Mouse (Mus musculus) gastrocnemius, postnatal 25 days (tissue): ENCODE measurements around the gene Eid3. TPM values are rescaled to one million over a fixed set of nuclear protein-coding genes. Genes with fewer than 3 reads are reported as not detected.

Experiments used
- DNase-seq: peaks from one replicate; pipeline ENCODE4 v3.0.0; 2022
- long read RNA-seq, 2 experiments: library from polyadenylated mRNA; stranded (forward); transcript quantifications; one replicate each; pipeline ENCODE4 v2.0.0; 2021
- total RNA-seq, 2 experiments: library from RNA; stranded (reverse); gene quantifications; 1 replicate in 1 of 2; 2 replicates in 1 of 2; pipeline ENCODE4 v1.2.3; 2021

Eid3 gene
- total RNA-seq: 1 to 10 TPM in 1 of 2 experiments, under 1 TPM in 1; 0.97 to 1.4 TPM
- long read RNA-seq, experiment 1: 0 reads
- long read RNA-seq, experiment 2: 0 reads

DNA sequence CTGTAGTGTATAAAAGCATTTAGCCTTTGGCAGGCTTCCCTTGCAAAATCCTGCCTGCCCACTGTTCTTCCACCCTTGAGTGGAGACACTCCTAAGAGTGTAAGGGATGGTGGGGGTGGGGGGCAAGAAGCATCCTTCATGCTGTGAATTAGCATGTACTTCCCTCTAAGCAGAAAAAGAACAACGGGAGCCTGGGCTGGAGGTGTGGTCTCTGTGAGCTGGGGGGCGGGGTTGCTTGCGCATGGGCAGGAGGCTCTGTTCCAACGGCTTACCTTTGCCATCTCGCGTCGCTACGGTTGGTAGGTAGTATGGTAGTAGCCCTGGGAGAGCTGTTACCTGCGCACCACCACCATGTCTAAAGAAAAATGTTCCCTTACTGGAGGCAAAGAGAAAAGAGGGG is at the start of gene Eid3:
TSS of gene Eid3 (plus strand) at position 271 of the 400 bp plus-strand sequence.
- no peak for DNase-seq

DNA sequence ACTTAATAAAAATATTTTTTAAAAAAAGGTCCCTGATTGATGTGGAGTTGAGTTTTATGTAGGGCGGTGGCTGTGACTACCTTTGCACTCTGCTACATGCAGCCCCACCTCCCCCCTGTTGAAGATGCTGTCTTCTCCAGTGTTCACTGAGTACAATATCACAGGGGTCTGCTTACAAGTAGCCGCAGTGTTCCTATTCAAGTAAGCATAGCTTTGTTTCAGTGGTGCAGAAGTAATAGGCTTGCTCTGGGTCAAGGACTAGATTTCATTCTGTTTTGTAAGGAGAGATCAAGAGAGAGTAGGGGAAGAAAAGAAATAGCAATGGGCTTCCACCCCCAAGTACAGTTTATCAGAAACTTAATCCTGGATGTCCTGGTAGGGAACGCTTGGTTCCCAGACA is 48.9 kb upstream of the Eid3 start:
- DNase-seq: no peak

DNA sequence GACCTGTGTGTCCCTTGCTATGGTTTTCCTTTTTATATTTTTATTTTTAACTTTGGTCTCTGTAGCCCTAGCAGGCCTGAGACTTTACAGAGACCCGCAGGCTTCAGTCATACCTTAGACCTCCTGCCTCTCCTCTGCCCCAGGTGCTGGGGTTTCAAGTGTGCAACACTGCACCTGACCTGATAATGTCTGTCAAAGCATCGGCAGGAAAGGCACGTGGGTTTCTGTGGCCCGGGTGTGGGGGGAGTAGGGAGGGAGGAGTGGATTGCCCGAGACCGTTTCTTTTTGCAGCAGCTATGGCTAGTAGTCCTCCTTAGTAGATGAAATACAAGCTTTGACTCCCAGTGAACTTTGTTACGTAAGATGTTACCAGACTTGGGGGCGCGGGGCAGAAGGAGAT is 48.5 kb upstream of the Eid3 start:
- DNase-seq: no peak

DNA sequence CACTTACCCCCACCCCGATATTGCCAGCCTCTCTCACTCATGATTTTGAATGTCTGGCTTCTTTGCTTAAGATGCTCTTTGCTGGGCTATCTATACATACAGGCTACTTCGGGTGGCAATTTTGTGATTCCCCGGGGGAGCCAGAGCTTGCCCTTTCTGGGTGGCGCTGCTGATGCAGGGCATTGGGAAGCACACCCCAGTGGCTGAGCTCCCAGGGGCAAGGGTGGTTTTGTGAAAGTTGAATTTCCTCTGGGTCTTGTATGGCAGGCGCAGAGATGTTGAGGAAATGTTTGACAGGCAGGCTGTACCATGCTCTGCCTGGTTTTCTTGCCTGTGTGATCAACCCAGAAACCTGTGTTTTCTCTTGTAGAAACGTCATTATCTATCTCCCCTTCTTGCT is 47.8 kb upstream of the Eid3 start:
- DNase-seq: no peak

DNA sequence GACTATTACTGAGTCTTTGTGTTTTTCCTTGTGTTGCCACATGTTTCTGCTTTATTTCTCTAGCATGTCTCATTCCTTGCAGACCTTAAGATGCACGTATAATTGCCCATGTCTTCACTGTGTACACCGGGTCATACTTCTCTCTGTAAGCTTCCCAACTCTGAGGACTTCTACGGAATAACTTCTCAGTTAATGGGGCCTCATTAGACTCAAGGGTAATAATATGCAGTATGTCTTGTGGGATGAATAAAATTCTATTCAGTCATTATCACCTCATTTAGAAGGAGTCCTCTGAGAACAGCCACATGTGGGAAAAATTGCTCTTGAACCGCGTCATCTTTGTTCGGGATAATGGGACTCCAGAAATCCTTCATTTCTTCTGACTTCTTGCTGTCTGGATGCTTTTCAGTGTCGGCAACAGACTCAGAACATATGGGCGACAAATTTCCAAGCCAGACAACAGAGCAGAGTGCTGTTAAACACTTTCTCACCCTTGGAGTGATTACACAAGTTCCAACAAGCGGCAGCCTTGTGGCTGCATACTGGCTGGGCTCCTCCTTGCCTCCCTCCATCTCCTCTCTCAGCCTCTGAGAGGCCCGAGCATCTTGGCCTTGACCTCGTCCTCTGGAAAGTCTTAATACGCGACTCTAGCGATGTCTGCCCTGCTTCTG is 43.2 kb upstream of the Eid3 start:
- DNase-seq: no peak

DNA sequence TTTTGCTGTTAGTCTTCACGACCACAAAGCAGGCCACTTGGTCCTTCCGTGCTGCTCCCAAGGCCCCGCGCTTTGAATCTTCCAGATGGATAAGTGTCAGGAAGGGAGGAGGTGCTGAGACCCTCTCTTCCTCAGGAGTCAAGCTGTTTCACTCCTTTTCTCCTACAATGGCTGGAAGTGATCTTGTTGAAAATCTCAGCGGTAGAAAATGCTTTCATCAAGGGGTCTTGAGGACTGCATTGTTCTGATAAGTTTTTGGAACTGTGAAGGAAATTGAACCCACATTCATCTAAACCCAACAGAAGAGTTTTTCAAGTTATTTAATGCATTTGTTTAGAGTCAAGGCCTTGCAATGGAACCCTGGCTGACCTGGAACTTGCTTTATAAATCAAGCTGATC is 42.6 kb upstream of the Eid3 start:
- DNase-seq: no peak

DNA sequence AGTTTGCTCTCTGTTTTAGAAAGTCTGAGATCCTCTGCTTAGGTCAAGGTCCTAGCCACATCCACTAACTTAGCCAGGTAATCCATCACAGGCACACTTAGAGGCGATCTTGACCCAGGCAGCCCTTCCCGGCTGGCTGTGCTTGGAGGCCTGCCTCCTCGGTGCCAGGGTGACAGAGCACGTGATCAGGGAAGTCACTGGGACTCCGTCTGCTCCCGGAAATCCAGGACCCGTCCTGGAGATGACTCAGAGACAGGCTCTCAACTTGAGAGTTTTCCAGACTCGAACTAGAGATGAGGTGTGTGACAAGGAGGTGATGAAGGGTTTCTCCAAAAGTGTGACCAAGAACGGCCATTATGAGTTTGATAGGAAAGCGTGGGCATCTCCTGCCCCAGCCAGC is 41.9 kb upstream of the Eid3 start:
- no peak for DNase-seq

DNA sequence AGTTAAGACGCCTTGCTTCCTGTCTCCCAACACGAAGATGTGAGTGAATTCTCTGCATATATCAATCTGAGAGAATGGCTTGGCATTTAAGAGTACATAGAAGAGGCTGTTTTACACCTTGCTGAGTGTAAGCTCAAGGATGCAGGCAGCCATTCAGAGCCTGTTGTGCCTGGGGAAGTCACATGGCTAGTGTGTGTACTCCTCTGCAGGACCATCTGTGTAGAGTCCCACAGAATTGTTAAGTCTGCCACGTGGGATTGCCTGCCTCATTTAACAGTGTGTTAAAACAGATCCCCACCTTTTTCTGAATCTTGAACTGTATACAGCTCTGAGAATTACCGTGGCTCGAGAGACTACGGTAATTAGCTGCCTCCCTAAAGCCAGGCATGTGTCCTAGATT is 39.9 kb upstream of the Eid3 start:
- no peak for DNase-seq

DNA sequence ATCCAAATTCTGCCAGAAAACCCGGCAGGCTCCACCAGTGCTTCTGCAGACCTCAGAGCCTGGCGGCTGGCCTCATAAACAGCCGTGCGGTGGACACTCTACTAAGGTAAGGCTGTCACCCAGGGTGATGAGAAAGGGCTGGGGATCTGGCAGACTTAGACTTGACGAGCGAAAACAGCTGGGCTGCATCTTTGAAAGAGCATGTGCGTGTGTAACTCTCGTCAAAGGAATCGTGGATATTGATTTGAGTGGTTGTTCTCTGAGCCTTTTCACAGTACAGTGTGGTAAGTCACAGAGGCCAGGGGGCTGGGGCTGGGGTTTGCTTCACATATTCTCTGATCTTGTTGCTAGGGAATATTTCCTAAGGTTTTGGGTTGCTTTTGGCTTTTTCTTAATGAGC is 32.5 kb upstream of the Eid3 start, which contains the start of gene Txnrd1:
TSS of gene Txnrd1 (plus strand) at position 26 of the 400 bp plus-strand sequence.
- no peak for DNase-seq

DNA sequence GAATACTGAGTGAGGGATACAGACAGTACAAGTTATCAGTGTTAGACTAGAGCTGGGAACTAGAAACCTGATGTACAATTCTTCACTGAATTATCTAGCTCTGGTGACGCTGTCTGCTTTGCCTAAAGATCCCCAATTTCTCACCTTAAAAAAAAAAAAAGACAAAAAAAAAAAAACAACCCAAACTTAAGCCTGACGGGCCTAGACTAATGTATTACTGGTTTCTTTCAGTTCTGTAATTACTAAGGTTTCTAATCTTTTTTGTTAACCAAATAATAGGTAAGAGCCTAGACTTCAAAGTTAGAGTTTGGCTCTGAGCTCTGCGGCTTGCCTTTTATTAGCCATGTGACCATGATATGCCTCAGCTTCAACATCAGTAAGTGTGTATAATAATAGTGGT is 30.5 kb upstream of the Eid3 start:
- DNase-seq: no peak

DNA sequence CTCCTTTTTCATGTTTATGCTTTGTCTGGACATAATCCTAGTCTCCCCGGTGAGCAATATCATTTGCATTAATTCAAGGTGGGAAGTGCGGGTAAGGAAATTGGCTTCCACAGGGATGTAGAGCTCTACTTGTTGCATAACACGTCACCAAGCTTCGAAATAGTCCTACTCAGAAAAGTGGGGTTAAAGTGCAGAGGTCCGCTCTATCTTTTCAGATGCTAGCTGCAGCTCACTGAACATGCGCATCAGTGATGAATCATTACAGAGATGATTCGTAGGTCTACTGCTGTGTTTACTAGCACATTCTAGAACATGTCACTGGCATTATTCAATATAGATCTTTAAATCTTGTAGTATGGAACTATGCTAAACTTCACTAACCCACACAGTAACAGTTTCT is 28.0 kb upstream of the Eid3 start:
- no peak for DNase-seq

DNA sequence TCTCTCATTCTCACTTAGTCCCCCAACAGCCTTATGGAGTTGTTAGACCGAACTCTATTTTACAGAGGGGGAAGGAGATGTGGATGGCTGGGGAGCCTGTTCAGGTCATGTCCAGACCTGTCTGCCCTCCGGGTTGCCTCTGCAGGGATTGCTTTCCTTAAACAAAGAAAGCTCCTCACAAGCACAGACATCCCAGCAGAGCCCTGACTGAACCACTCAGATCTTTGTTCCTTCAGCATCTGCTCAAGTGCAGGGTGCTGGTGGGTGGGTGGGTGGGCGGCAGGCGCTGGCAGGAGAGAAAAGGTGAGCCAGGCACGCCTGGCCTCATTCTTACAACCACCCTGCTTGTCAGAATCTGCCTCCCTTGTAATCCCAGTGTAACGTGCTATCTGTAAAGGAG is 22.3 kb upstream of the Eid3 start:
- no peak for DNase-seq

DNA sequence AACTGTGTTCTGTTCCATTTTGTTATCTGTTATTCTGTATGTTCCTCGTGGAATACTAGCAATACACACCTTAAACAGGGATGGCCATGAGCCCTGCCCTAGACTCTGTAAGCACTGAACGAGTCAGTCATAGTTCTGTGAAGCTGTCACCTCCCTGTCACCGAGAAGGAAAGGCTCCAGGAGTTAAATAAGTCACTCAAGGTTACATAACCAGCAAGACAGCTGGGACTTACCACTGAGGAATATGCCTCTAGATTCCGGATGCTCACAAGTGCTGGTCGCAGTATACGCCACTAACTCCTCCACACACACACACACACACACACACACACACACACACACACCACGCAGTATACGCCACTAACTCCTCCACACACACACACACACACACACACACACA is 21.7 kb upstream of the Eid3 start:
- no peak for DNase-seq

DNA sequence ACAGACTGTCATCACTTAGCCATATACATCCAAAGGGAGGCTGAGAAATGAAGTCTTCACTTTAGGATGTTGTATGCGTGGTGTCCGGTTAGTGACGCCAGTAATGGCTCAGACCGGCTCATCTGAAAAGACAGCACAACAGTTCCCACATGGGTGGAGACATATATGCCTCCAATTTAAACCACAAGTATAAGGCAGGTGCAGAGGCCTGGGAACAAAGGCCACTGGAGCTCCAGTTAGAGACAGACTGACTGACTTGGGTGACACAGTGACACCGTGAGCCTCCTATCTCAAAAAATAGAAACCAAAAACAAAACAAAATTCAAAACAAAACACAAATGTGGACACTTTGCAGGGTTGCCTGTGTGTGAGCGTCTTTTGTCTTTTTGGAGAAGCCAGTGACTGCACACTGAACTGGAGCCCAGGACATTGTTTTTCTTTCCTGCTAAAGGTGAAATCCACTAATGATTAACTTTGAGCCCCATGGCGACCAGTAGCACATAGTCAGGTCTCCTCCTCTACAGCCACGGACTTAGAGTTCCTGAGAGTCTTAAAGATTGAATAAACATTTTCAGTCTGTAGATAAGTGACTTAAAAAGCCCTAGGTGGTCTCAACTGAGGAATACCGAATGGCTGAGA is 18.5 kb upstream of the Eid3 start:
- no peak for DNase-seq

DNA sequence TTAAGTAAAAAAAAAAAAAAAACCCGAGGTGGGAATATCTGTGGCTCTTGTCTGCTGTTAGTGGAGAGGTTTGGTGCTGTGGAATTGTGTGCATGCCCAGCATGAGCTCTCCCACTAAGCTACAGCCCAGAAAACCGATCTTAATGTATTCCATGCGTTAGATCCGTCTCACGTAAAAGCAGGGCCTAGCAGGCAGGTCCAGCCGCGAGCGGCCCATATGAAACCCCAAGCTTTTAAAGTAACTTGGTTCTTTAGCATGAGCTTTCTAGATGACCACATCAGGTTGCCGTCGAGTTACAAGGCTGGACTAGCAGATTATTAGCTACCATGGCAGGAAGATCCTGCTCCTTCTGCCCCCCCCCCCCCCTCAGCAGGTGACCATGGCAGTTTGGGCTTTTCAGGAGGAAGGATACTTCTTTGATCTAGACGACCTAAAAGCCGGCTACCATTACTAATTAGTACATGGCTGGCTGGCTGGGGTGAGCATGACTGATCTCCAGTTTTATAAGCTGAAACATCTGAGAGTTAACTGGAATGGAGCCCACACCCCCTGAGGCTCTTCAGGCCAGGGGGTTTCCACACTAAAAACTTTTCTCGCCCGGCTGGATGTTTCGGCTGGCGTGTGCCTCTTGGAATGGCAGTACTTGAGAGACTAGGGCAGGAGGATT is 16.6 kb upstream of the Eid3 start:
- no peak for DNase-seq

DNA sequence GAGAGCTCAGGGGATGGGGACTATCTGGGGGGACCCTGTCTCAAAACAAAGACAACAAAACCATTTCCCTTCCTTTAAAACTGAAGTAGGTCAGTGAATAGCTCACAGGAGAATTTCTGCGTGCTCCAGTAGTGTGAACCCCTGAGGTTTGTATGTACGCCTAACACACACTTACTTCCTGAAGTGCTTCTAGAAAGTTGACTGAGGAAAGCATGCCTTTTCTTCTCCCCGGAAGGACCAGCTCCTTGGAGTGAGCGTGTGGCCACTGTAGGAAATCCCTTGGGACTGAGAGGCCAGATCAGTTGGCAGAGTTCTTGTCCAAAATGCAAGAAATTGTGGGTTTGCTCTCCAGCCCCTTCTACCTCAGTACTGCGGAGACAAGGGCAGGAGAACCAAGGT is 16.1 kb upstream of the Eid3 start:
- no peak for DNase-seq

DNA sequence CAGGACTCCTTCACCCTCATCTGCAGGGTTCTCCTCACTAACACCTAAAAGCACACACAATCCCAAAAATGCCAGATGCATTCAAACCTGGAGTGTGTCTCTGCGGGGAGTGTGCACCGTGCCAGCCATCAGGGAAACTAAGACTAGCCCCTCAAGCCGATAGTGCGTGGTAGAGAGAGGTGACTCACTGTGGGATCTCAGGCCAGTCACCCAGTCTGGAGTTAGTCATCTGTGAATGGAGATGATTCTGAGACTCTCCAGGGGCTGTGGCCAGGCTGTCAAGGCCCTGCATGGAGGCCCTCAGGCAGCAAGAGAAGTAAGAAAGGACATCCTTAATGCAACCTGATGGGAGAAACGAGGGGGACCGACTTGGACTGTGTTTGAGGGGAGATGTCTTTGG is 14.7 kb upstream of the Eid3 start:
- DNase-seq: no peak

DNA sequence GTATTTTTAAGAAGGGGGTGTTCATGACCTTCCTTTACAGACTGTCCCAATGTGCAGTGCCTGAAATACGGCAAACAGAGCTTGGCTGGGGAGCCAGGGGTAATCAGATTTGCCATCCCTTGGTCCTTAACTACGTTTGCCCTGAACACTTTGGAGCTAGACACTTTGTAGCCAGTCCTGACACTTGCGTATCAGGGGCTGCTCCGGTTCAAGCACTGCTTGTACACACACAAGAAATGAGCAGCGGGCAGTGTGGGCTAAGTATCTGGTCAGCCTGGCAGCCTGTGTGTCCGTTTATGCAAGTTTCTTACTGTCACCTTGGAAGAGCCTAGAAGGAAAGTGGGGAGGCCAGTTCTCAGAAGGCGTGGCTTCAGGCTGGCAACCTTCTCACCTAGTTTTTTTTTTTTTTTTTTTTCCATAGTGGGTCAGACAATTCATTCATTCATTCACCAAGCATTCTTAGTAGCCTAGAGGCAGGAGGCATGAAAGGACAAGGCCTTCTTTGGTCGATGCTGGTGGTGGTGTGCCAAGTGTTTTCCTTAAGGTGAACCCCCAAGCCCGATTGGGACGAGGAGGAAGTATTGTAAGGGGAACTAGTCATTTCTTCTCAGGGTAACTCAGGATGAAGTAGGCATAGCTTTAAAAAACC is 8.3 kb upstream of the Eid3 start:
- no peak for DNase-seq

DNA sequence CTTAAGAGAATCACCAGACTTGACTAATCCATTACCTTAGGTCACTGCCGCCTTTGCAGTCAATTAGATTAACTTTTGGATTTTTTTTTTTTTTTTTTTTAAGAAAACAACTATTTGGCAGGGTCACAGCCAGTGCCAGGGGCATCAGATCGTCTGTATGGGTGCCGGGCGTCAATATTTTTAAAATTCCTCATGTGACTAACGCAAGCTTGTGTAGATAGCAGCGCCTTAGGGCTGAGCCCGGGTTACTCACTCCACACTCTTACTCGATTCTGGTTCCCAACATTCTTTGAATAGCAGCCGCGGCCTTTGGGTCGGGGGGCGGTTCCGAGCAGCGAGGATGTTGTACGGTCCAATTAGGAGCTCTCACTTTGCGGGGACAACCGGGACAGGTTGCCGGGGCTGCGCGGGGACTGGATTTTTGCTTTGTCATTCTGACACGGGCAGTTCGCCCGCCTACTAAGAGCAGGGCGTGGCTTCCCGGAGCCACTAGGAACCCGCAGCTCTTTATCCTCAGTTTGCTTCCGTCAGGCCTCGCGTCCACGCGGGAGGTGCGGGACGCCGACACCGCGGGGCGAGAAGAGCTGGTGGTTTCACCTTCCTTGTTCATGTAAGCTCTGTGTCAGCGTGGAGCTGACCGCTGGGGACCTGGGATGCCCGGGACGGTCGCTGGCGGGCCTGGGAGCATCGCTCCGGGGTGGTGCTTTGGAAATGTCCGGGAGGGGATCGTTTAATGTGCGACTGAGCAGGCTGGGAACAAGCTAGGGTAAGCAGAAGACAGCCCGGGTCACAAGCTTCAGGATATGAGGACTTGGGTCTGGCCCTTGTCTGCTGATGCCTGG is 7.5 kb upstream of the Eid3 start:
- peak; percentile 94 for DNase-seq

DNA sequence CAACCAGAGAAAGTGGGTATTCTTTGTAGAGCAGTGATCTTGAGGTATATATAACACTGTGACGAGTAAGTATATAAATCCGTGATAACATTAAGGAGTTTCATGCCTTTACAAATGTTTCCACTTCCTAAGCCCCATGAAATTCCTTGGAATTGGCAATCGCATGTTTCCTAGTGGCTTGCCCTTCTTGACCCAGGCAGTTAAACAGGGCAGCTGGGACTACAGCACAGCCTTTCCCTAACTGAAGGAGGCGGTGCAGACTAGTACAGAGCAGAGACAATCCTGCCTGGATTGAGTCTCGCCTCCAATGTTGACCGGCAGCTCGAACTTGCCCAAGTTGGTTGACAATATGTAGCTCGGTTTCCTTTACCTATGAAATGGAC is 6.9 kb upstream of the Eid3 start:
- no peak for DNase-seq

DNA sequence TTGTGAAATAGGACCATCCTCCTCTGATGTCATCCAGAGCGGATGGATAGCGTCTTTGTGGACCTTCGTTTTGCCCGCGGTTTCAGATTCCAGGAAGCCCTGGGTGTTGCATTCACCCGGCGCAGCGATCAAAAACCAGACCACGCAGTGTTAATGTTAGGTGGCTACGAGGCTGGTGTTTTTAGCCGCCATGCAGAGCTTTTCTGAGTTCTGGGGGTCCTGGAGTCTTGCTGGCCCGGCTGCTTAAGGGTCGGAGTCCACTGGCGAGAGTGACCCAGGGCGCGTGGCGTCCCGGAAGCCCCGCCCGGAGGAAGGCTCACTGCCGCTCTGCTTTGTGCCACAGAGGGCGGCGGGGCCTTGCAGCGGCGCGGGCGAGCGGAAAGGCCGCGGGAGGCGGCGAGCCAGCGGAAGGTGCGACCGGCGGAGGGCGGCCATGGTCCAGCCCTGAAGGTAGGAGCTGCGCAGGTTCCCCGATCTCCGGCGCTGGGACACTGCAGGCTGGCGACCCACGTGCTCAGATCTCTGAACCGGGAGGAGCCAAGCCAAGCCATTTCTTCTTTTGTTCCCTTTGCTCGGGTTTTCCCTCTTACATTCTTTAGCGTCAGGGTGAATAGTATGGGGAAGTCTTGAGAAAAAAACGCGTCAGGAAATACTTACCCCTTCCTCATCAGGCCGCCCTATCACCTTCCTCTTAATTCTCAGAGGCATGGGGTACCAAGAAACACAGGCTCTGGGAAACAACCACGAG is 6.1 kb upstream of the Eid3 start:
- DNase-seq: peak; percentile 46

DNA sequence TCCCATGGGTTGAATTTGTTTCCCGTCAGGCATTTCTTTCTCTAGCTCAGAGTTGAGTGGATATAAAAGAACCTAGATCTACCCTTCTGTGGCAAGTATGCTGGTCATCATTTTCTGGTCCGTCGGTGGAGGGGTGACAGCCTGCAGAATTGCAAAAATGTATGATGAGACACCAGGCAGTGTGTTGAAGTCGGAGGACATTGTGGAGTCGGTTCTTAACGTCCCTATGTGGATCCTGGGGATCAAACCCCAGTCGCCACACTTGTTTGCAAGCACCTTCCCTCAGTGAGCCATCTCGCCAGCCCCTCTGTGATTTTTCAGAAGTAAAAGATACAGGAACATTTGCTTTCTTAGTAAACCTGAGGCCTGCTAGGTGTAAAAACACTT is 5.5 kb upstream of the Eid3 start:
- DNase-seq: no peak
